Mouse (Mus musculus): Measurements from ENCODE around the gene Gtf2e1.

Gene Gtf2e1

DNA sequence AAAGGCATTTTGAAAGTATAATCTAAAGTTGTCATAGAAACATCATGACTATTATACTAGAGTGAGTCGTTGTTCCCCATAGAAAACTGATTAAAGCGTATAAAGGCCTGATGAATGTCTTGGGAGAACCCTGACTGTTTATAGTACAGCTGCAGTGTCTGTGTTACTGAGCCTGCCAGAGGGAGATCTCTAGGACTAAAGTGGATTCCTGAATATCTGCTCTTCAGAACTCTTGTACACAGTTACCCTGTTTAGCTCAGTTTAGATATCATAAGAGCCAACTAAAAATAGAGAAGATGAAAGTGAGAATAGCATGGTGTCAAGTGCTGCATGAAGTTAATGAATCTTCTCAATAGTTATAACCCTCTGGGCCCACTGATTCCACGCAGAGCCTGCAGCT lies 10.7 kb upstream of the Gtf2e1 start:
- no peak for DNase-seq (ENCODE audit: low read depth, low spot score)

DNA sequence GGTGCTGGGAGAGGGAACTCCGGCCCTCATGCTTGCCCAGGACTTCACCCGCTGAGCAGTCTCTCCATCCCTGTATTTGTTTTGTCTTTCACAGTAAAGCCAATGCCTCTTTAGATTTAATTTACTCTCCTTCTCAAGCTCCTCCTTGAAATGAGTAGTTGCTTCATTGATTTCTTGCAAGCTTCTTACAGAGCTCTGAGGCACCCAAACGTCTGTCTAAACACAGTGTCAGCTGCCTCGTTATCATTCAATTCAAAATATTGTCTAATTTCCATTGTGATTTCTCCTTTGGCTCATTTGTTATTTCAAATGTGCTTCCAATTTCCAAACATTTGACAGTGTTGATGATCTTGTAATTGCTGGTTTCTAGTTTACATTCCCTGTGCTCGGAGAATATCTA lies 6.7 kb upstream of the Gtf2e1 start:
- DNase-seq (ENCODE audit: low read depth, low spot score) = no peak

DNA sequence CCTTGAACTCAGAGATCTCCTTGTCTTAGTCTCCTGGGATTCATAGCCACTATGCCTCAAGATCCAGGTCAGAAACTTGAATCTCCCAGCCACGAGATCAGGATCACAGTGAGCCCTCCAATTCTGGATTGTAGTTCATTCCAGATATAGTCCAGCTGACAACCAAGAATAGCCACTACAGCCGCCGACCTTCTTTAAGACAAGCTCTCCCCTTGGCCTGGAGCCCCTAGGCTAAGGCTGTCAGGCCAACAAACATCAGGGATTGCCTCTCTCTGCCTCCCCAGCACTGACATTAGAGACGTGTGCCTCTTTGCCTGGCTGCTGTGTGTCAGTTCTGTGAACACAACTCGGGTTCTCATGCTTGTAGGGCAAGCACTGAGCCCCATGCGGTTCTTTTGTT lies 1.2 kb upstream of the Gtf2e1 start:
- no peak for DNase-seq (ENCODE audit: low read depth, low spot score)

DNA sequence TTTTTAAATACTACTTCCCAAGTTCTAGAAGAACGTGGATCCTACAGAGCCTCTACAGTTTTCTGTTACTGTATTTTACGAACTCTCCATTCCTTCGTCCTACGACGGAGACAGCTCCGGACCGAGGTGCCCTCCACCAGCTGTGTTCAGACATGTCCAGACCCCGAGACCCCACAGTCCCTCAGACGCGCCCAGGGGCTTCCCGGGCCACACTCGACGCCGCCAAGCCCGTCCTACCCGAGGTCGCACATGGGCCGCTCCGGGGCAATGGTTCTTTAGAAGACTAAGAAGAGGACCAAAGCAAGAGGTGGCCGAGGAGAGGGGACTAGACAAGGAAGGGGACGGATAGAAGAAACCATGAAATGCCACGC lies 364 bp downstream of the Gtf2e1 start:
- DNase-seq (ENCODE audit: low read depth, low spot score) = peak; percentile 12

DNA sequence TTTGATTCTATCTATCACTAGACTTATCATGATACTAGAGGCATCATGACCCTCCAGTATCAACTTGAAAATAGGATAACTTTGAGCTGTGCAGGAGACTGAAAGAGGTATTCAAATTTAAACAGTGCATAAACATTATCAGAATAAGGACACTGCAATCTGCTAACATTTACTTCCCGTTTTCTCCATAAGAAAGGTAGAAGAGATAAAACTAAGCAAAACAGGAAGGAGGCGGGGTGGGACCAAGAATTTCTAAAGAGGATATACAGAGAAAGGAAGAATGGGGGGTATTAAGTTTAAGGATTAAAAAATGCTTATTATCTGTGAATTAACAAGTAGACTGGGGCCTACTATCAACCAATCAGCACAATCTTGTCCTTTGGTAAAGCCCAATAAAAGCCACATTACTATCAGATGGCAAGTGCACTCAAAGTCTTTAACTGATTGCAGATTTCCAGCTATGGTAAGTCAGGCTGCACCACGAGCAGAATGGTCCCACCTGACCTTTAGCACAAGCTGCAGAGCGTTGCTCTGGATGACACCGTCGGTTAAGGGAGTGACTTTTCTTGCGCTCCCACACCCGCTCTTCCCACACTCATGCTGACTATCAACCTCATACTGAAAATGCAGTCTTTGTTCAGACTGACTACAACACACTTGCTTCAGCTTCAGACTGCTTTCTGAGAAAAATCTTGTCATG lies 6.1 kb downstream of the Gtf2e1 start:
- peak; percentile 29 for DNase-seq (ENCODE audit: low read depth, low spot score)

DNA sequence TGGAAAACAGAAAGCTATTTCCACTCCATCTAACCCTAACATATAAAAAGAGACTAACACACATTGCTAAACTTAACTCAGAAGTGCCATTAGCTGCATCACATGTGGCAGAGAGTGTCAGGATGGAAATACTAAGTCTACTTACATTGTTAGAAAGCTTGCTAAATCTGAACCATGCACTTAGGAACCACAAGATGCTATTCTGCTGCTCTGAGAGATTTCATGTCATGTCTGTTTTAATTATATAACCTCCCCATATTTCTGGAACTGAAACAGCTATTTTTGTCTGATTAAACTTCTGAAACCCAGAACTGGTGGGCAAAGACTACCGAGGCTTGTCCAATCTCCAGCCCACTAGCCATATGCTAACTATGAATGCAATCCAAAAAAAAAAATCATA lies 7.5 kb downstream of the Gtf2e1 start:
- DNase-seq (ENCODE audit: low read depth, low spot score) = peak; percentile 83

DNA sequence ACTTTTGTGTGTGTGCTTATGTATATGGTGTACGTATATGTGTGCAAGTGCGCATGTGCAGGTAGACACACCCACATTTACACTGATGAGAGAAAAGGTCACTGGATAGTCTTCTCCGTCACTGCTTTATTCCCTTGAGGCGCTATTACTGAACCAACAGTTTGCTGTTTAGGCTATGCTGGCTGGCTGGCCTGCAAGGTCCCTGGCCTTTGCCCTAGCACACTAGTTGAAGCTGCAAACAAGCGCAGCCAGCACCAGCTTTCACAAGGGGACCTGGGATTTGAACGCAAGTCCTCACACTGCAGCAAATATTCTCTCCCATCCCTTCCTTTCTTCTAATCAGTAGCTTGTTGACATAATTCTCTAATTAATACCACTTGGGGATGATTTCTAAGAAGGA lies 9.4 kb downstream of the Gtf2e1 start:
- no peak for DNase-seq (ENCODE audit: low read depth, low spot score)

DNA sequence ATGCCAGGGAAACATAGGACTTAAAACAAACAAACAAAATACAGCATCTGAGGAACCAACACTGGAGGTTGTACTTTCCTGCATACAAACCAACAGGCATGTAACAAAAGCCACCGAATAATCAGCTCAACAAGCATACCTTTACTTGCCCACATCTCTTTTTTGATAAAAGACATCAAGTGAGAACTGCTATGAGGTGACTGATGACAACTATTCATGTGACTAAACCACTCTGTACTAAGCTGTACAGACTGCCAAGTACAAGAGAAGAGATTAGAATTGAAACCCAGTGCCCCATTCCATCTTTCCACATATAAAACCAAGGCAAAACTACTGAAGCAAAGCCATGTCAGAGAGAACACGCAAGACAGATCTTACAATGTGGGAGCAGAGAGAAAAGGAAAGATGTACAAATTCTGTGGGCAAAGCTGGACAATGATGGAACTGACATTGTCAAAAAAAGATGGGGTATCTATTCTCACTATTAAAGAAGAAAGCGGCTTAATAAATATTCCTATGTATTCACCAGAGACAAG lies 12.8 kb downstream of the Gtf2e1 start:
- DNase-seq (ENCODE audit: low read depth, low spot score) = no peak

DNA sequence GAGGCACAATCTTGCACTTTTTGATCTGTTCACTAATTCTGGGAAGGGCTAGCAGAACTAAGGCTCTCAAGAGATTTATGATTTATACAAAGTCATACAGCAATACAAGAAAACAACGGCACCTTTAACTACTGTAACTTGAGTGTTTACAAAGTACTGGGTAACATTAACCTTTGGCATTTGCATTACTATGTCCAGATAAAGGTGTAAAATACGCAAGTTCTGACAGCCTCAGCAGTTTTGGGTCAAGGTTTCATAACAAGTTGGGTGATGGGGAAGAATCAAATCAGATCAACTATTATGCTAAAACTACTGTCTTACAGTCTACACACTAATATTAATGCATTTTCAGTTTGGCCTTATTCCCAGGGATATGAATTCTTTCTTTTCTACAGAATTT lies 14.5 kb downstream of the Gtf2e1 start:
- DNase-seq (ENCODE audit: low read depth, low spot score) = no peak

DNA sequence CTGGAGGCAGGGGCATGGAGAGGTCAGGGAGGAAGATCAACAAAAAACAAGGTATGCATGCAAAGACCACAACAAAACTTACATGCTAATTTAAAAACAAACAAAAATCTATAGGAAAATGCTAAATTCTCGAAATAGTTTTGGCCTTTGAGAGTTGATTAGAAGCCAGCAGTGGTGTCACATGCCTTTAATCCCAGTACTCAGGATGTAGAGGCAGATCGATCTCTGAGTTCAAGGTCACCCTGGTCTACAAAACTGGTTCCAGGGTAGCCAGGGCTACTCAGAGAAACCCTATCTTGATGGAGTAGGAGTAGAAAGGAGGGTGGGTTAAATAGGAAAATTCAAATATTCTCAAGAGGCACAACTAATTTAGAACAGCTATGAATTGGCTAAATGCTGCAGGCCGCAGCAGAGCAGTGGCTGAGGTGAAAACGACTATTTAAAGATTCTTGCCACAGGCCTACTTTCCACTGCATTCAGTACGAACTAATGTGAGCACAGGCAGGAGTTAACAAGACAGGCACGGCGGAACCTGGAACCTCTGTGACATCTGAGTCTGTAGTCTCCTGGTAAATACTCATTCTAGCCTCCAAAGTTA lies 17.4 kb downstream of the Gtf2e1 start:
- DNase-seq (ENCODE audit: low read depth, low spot score) = no peak

DNA sequence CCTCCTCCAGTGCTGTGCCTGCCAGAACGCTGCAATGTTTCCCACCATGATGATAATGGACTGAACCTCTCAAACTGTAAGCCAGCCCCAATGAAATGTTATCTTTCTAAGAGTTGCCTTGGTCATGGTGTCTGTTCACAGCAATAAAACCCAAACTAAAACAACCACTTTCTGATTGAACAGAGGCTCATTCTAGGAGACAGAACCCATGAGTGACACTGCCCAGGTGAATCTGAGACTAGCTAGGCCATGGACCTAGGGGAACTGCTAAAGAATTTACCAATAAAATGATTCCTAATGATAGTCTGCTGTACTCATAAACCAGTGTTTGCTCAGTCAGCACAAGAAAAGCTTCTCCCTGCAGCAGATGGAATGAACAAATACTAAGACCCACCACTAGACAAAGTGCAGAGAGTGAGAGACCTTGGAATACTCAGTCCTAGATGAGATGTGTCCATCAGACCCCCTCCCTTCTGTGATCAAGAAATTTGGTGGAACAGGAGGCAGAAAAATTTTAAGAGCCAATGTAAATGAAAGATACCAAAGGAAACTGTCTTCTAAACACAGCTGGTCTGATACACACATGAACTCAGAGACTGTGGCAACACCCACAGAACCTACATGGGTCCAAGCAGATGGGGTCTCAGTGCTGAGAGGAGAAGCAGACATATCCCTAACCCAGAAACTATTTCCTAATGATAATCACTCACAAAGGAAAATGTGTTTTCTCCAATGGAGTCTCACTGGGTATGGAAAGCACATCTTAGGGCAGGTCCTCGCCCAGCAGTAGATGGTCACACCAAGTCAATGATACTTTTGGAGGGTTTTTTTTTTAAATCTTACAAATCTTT lies 19.2 kb downstream of the Gtf2e1 start:
- no peak for DNase-seq (ENCODE audit: low read depth, low spot score)

DNA sequence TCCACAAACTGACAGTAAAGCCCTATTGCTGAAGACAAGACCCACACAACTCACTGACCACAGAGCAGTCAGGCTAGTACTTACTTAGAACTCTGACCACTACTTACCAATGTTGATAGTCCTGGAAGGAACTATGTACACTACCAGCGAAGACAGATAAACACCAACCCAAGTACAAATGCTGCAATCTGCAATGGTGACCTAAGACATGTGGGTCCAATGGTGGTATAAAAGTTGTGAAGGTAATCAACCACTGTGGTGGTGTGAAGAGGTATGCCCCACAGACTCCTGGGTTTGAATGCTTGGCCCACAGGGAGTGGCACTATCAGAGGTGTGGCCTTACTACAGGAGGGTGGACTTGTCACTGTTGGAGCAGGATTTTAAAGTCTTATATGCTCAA lies 19.9 kb downstream of the Gtf2e1 start:
- no peak for DNase-seq (ENCODE audit: low read depth, low spot score)

DNA sequence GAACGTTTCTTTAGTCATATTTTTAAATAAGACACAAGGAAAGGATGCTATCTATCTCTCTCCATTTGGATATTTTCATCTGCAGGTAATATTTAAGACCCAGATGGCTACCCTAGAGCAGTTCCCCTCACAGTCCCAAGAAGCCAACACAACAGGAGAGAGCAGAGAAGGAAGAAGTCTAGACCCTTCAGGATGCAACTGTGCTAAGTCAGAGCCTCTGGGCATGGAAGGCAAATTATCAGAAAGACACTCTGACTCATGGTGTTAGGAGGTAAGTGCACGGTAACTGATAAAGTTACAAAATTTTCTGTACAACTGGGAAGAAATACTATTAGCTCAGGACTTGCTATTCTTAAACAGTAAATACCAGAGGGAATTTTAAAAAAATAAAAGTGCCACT lies 20.9 kb downstream of the Gtf2e1 start:
- DNase-seq (ENCODE audit: low read depth, low spot score) = no peak

DNA sequence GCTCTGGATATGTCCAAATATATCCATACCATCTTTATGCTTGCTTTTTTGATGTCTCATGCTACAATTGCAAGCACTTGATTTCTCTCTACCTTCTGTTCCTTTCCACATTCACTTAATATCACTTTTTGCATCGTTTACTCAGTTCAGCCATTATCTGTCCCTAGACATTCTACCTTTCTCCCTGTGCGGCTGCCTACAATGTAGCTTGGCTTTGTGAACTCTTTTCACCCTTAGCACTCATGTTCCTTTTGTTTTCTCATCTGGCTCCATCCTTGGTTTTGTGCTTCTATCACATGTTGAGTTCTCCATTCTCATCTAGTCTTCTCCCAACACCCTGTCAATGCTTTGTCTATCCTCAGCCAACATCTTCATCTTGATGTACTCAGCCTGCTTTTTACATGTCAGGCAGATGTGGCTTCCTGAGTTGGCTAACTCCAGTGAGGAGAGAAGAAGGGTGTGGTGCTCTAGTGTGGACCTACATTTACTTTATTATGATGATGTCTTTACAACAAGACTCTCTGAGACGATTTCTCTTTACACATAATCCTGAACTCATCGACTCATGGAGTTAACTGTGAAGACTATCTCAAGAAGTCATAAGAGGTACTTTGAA lies 21.9 kb downstream of the Gtf2e1 start:
- no peak for DNase-seq (ENCODE audit: low read depth, low spot score)

DNA sequence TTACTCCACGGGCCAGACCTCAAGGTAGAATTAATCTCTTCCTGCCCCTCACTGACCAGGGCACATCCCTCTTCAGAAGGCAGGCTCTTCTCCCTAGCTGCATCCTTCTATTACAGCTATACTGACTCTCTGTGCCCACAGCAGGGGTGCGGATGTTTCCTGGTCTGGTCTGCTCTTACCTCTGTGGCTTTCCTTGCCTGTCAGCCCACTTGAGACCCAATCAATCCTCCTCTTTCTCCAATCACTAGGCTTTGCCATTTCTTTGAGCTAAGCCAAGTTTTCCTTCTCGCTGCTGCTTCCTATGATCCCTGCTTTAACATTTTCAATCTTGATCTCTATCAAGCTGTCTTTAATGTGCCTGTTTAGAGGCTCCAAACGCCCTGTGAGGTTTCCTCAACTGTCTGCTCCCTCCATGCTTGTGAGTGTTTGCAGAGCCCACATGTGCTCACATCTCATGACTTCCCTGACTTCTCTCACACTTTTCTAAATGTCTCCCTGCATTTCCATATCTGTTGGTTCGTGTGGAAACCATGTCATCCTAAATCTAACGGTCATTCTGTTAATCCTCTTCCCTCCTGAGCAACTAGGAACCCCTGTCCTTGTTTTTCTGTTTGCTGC lies 23.1 kb downstream of the Gtf2e1 start:
- no peak for DNase-seq (ENCODE audit: low read depth, low spot score)

DNA sequence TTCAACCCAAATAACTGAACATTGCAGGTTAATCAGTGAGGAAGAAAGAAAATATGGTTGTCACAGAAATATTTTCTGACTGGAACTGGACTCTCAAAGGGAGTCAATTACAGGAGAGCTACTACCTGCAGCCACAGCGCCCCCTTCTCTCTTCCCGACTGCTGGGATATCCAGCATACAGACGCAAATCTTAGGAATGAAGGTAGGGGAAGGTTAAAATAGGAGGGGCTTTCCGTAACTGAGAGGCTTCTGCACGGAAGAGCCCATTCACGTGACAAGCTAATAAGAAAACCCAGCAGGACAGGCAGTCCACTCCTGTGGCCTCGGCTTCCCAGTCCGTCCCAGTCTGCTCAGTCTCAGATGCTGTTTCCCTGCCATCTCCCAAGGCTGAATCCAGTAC lies 24.9 kb downstream of the Gtf2e1 start:
- no peak for DNase-seq (ENCODE audit: low read depth, low spot score)

DNA sequence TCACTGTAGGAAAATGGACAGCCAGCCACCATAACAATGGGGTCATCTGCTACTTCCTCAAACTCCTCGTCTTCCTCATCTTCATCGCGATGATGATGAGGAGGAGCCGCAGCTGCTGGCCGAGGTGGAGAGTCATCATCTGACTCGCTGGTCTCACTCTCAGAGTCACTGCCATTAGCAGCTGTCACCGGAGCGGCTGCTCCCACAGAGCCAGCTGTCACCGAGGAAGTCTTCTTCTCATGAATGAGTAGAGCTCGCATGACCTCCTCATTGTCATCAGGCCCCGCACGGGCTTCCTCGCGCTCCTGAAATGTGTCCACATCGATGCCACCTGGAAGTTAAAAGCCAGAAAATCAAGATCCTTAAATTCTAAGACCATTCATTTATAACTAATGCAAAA lies 28.1 kb downstream of the Gtf2e1 start:
- no peak for DNase-seq (ENCODE audit: low read depth, low spot score)

DNA sequence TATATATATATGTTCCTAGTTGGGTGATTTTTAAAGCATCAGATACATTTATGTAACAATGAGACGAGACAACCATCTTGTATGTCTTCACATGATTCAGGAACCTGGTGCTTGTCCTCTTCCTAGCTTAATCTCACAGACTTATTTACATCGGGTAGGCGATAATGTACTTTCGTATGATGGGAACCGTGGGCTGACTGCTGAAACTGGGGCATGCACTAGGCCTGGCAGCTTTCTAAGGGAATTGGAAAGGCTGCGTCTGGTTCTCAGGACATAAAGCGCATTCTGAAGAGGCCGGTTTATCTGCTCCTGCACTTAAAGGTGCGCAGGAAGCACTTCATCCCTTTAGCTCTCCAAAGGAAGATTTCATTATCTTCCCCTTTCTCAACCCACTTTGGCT lies 32.8 kb downstream of the Gtf2e1 start:
- DNase-seq (ENCODE audit: low read depth, low spot score) = peak; percentile 67

DNA sequence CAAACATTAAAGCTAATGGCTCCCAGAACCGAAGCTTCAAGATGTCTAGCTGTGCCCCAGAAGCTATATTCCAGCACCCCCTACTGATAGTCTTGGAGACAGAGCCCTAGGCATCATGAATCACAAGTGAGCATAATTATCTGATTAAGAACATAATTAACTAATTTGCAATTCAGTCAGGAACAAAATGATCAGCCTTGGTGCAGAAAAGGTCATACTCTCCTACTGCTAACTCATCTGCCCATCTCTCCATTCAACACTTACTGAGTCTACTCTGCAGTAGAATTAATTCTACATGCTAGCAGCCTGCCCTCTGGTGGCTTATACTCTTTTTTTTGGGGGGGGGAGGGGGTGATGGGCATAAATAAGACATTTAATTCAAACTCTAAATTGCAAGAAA lies 35.1 kb downstream of the Gtf2e1 start:
- peak; percentile 64 for DNase-seq (ENCODE audit: low read depth, low spot score)

DNA sequence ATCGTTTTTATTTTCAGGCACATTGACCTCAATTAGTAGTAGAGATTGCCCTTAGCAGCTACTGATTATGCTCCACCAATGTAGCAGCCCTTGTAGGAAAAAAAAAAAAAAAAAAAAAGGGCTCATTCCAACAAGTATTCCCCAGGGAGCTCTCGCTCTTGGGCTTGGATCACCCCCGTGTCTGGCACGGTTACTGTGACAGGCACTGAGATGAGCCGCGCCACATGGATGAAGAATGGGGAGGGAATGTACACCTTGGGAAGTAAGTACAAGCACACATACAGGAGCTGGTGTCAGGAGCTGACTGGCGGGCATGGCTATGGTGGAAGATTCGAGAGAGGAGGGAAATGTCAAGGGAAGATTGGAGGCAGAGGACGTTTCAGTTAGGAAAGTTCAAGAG lies 41.0 kb downstream of the Gtf2e1 start:
- DNase-seq (ENCODE audit: low read depth, low spot score) = no peak

DNA sequence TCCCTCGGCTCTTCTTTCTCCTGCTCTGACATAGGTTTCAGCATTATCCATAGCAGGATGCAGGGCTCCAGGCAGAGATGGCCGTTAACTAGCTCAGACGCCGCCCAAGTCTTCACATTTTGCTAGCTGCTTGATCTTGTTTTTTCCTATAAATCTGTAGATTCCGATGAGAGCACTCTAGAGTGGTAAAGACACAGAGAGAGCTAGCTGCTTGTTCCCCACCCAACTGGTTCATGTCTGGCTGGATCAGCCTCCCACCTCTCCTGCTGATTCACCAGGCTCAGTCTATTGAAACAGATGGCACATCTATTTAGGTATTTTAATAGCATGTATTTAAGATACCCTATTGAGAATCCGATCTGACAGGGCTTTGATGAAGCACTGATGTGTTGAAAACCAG lies 44.6 kb downstream of the Gtf2e1 start:
- peak; percentile 92 for DNase-seq (ENCODE audit: low read depth, low spot score)

Measured in brain, adult 2 months (tissue).